Mouse (Mus musculus): ENCODE data around the gene Dusp6. TPM values are rescaled to one million over a fixed set of nuclear protein-coding genes. Genes with fewer than 3 reads are reported as not detected.

Gene Dusp6
- polyA plus RNA-seq, 1 experiment from 2014 or later: 37.1 TPM

GRCm38 (mm10) chr10:99268421-99269300 is 5.6 kb downstream of the Dusp6 start:
- Histone ChIP-seq H3K4me2 (peak overlapping the region; percentile 40), H3K4me1 (peaks cover 60% of the 10 kb centered on the region), H3K9ac (0 out of 2 replicates have a peak overlapping the region, but pooled peaks have one; percentile 4), H3K27me3 (peaks cover 22% of the 10 kb centered on the region), H3K27ac (peak overlapping the region; percentile 86), H3K4me3 (replicated peaks) (no peak overlapping the region), H3K36me3 (replicated peaks) (no peaks in the 10 kb centered on the region), H3K9me3 (no peaks in the 10 kb centered on the region)
- ATAC-seq (ENCODE audit: low FRiP score): peak; percentile 71
- 13% methylated on average over 19 of the region's 19 CpGs for WGBS

DNA sequence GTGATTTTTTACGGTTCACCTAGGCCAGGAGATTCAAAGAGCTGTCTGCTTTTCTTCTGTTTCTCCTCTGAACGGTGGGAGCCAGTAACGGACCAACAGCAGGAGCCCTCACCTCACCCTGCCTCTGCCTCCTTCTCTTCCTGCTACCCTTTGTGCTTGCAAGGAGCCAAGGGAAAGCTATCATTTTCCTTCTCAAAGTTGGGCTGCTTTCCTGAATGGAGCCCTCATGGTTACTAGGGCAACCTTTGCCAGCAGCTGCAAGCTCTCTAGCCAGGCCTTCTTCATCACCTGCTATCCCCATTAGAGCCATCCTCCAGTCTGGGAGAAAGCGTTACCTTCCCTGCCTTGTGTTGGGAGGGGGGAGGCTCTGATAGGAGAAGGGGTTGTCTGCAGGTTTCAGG is 6.3 kb downstream of the Dusp6 start:
- Histone ChIP-seq H3K4me2 (peak overlapping the region; percentile 40), H3K9ac (no peak overlapping the region), H3K27ac (peak overlapping the region; percentile 86), H3K27me3 (peaks cover 22% of the 10 kb centered on the region), H3K4me1 (peaks cover 54% of the 10 kb centered on the region), H3K9me3 (no peaks in the 10 kb centered on the region), H3K4me3 (replicated peaks) (no peak overlapping the region), H3K36me3 (replicated peaks) (no peaks in the 10 kb centered on the region)
- under 1% methylated on average over 4 of the region's 4 CpGs for WGBS
- ATAC-seq (ENCODE audit: low FRiP score): peak; percentile 60

DNA sequence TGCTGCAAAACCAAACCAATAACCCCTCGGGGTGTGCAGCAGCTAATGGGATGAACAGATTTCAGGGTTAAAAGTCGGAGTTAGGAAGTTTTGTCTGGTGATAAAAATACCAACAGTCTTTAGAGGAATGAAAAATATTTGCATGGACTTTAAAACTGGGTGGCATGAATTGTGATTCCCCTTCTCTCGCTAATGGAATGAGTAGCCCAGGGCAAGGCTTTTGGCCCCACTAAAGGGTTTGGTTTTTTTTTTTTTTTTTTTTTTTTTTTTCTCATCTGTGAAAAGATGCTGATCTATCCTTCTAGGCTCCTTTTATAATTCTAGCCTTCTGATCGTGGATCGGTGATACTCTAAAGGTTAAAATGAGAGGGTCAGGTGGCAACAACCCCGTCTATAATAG is 6.7 kb downstream of the Dusp6 start:
- 37% methylated on average over 6 of the region's 6 CpGs for WGBS
- Histone ChIP-seq H3K9ac (no peak overlapping the region), H3K36me3 (replicated peaks) (no peaks in the 10 kb centered on the region), H3K4me3 (replicated peaks) (no peak overlapping the region), H3K9me3 (no peaks in the 10 kb centered on the region), H3K27ac (peak overlapping the region; percentile 86), H3K27me3 (peaks cover 22% of the 10 kb centered on the region), H3K4me2 (peak overlapping the region; percentile 40), H3K4me1 (peaks cover 50% of the 10 kb centered on the region)
- ATAC-seq (ENCODE audit: low FRiP score): no peak

DNA sequence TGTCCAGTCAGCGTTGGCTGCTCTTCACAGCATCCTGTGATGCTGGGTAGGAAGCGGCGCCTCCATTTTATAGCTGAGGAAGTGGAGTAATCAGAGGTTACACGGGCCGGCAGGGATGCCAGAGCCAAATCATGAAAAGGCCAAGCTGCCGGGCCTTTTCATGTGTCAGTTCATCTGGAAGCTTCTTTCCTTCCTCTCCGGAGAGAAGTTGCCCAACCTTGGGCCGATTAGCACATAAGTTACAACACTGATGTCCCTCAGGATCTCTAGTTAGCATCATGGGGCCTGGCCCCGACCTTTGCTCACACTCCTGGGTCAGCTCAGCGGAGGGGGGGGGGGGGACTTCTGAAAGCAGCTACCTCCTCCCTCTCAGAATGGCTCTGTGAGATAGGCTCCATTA is 7.4 kb downstream of the Dusp6 start:
- Histone ChIP-seq H3K4me1 (peaks cover 44% of the 10 kb centered on the region), H3K9me3 (no peaks in the 10 kb centered on the region), H3K4me2 (no peak overlapping the region), H3K36me3 (replicated peaks) (no peaks in the 10 kb centered on the region), H3K4me3 (replicated peaks) (no peak overlapping the region), H3K27ac (peak overlapping the region; percentile 42; the same call in 1 of the 2 replicates), H3K9ac (no peak overlapping the region), H3K27me3 (peaks cover 22% of the 10 kb centered on the region)
- no peak for ATAC-seq (ENCODE audit: low FRiP score)
- 59% methylated on average over 10 of the region's 10 CpGs for WGBS

DNA sequence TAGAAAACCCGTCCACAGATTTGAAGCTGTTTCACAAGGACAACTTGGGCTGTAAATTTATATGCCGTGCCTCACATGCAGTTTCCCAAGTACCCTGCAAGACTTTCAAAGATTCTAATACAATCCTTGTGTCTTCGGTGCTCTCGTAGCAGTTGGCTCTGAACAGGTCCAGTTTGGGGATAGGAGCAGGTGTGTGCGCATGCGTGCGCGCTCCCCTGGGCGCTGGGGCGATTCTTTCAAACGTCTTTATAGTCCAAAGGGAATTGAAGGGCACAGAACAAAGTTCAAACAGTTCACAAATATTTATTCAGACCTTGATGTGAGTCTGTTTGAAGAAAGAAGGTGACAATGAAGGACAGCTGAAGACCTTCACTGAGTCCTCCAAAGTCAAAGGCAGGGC is 8.0 kb downstream of the Dusp6 start:
- H3K27me3 ChIP-seq: peaks cover 20% of the 10 kb centered on the region
- no peak overlapping the region for H3K4me3 ChIP-seq (replicated peaks)
- no peaks in the 10 kb centered on the region for H3K9me3 ChIP-seq
- H3K9ac ChIP-seq: no peak overlapping the region
- ATAC-seq (ENCODE audit: low FRiP score): no peak
- H3K4me1 ChIP-seq: peaks cover 38% of the 10 kb centered on the region
- no peak overlapping the region for H3K4me2 ChIP-seq
- H3K27ac ChIP-seq: 0 out of 2 replicates have a peak overlapping the region, but pooled peaks have one; percentile 36
- no peaks in the 10 kb centered on the region for H3K36me3 ChIP-seq (replicated peaks)
- 84% methylated on average over 11 of the region's 11 CpGs for whole genome bisulfite sequencing

- no peaks in the 10 kb centered on the region for H3K36me3 ChIP-seq (replicated peaks)
These were observed 10.0 kb downstream of the Dusp6 start for GRCm38 (mm10) chr10:99273006-99273405.

DNA sequence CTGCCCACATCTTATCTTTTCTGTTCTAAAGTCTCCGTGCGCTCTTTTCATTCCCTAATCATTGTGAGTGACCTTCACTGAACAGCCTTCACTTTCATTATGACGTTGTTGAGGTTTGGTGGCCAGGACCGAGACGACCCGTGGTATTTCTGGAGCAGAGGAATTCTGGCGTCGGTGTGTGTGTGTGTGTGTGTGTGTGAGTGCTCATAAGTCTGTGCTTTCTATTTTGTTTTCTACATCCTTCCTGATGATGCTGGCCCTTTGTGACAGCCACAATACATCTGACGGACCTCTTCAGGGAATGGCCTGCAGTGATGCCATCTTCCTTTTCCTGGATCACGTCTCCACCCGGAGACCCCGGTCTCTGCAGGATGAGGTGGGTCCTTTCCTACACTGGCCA is 11.6 kb downstream of the Dusp6 start:
- Histone ChIP-seq H3K4me2 (no peak overlapping the region), H3K27ac (no peak overlapping the region), H3K27me3 (peaks cover 13% of the 10 kb centered on the region), H3K4me3 (replicated peaks) (no peak overlapping the region), H3K9ac (no peak overlapping the region), H3K36me3 (replicated peaks) (no peaks in the 10 kb centered on the region), H3K9me3 (no peaks in the 10 kb centered on the region), H3K4me1 (peaks cover 12% of the 10 kb centered on the region)
- no peak for ATAC-seq (ENCODE audit: low FRiP score)
- 89% methylated on average over 12 of the region's 12 CpGs for WGBS

More at GRCm38 (mm10) chr10:99273006-99273405, 10.0 kb downstream of the Dusp6 start:
- H3K4me2 ChIP-seq: no peak overlapping the region
- no peak overlapping the region for H3K27ac ChIP-seq
- H3K27me3 ChIP-seq: peaks cover 13% of the 10 kb centered on the region
- H3K4me1 ChIP-seq: peaks cover 29% of the 10 kb centered on the region
- no peaks in the 10 kb centered on the region for H3K9me3 ChIP-seq
- no peak overlapping the region for H3K4me3 ChIP-seq (replicated peaks)
- 89% methylated on average over 12 of the region's 12 CpGs for WGBS
- no peak for ATAC-seq (ENCODE audit: low FRiP score)
- no peak overlapping the region for H3K9ac ChIP-seq

DNA sequence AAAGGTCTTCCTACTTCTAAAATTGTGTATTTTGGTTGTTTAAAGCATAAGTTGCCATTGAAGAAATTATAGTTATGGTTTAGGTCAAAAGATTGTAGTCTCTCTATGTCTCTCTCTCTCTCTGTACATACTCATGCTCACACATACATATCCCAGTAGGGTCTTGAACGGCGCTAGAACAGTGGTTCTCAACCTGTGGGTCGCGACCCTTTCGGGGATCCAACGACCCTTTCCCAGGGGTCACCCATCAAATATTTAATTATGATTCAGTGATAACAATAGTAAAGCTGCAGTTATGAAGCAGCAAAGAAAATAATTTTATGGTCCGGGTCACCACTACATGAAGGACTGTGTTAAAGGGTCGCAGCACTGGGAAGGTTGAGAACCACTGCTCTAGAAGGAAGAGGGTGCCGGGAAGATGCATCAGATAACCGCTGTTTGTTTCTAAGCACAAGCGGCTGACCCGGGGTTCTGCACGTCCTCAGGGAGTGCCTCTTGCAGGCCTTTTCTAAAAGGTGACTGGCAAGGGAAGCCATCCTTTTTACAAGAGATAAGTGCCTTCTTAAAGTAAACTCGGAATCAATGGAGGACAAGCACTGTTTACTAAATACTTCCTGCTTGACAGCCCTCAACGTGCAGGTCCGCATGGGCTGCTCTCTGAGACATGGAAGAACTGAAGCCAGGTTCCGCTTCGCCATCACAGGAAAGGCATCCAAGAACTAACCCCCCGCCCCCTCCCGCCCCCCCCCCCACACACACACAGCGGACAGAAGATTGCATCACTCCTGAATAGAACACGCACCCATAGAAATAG is 16.2 kb downstream of the Dusp6 start:
- no peak overlapping the region for H3K9ac ChIP-seq
- WGBS: 85% methylated on average over 22 of the region's 22 CpGs
- H3K4me3 ChIP-seq (replicated peaks): no peak overlapping the region
- H3K4me2 ChIP-seq: no peak overlapping the region
- no peak overlapping the region for H3K27ac ChIP-seq
- H3K36me3 ChIP-seq (replicated peaks): no peaks in the 10 kb centered on the region
- no peaks in the 10 kb centered on the region for H3K4me1 ChIP-seq
- no peaks in the 10 kb centered on the region for H3K27me3 ChIP-seq
- no peaks in the 10 kb centered on the region for H3K9me3 ChIP-seq
- no peak for ATAC-seq (ENCODE audit: low FRiP score)

GRCm38 (mm10) chr10:99283981-99284385 is 21.0 kb downstream of the Dusp6 start:
- no peak overlapping the region for H3K27ac ChIP-seq
- 93% methylated on average over 10 of the region's 10 CpGs for WGBS
- no peaks in the 10 kb centered on the region; the same call in 1 of the 2 replicates for H3K27me3 ChIP-seq
- no peak for ATAC-seq (ENCODE audit: low FRiP score)
- no peaks in the 10 kb centered on the region for H3K36me3 ChIP-seq (replicated peaks)
- no peak overlapping the region for H3K4me2 ChIP-seq
- no peaks in the 10 kb centered on the region for H3K9me3 ChIP-seq
- no peak overlapping the region for H3K9ac ChIP-seq
- H3K4me3 ChIP-seq (replicated peaks): no peak overlapping the region
- peaks cover 13% of the 10 kb centered on the region for H3K4me1 ChIP-seq

GRCm38 (mm10) chr10:99284918-99285317 is 21.9 kb downstream of the Dusp6 start:
- Histone ChIP-seq H3K27ac (no peak overlapping the region), H3K4me1 (peaks cover 13% of the 10 kb centered on the region), H3K4me3 (replicated peaks) (no peak overlapping the region), H3K9ac (no peak overlapping the region), H3K9me3 (no peaks in the 10 kb centered on the region), H3K27me3 (no peaks in the 10 kb centered on the region; the same call in 1 of the 2 replicates), H3K36me3 (replicated peaks) (no peaks in the 10 kb centered on the region), H3K4me2 (no peak overlapping the region)
- WGBS: 88% methylated on average over 9 of the region's 9 CpGs
- ATAC-seq (ENCODE audit: low FRiP score): no peak

DNA sequence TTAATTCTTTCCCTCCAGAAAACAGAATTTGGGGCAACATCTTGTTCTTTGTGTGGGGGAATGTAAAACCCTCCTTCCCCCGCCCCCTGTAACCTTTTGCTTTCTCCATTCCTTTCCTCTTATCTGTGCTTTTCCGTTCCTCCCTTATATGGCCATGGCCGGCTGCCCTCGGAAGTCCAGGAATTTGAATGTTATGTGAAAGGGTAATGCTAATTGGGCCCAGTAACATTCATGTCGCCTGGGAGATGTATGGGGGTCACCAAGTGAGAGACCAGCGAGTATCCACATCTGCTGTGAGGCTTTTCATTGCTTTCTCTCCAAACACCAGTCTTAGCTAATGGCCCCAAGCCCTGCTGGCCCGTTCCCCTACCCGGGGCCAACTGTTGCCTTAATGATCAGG is 22.7 kb downstream of the Dusp6 start:
- Histone ChIP-seq H3K4me1 (peaks cover 13% of the 10 kb centered on the region), H3K9ac (no peak overlapping the region), H3K27me3 (no peaks in the 10 kb centered on the region; the same call in 1 of the 2 replicates), H3K4me2 (no peak overlapping the region), H3K36me3 (replicated peaks) (no peaks in the 10 kb centered on the region), H3K4me3 (replicated peaks) (no peak overlapping the region), H3K27ac (no peak overlapping the region), H3K9me3 (no peaks in the 10 kb centered on the region)
- no peak for ATAC-seq (ENCODE audit: low FRiP score)
- WGBS: 28% methylated on average over 8 of the region's 8 CpGs

DNA sequence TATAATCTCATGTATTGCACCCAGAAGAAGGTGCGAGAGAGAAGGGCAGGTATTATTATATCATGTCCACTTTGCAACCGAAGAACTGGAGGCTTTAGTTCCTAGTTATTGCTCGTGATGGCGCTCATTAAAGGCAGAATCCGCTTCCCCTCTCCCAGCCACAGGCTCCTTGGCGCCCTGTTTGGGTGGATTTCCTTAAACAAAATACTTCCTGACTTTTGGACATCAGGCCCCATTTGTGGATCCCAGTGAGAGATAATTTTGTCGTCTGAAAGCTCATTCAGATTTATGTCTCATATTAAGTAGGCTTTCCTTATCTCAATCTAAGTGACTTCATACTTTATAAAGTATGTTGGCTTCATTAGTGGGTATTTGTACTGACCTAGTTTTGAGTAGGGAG is 23.2 kb downstream of the Dusp6 start:
- no peaks in the 10 kb centered on the region for H3K9me3 ChIP-seq
- 71% methylated on average over 7 of the region's 7 CpGs for WGBS
- no peak for ATAC-seq (ENCODE audit: low FRiP score)
- H3K36me3 ChIP-seq (replicated peaks): no peaks in the 10 kb centered on the region
- H3K4me3 ChIP-seq (replicated peaks): no peak overlapping the region
- H3K27me3 ChIP-seq: no peaks in the 10 kb centered on the region; the same call in 1 of the 2 replicates
- no peak overlapping the region for H3K27ac ChIP-seq
- H3K4me1 ChIP-seq: peaks cover 13% of the 10 kb centered on the region
- no peak overlapping the region for H3K9ac ChIP-seq
- no peak overlapping the region for H3K4me2 ChIP-seq

Data from forebrain, embryonic 12.5 days (tissue).